Mouse (Mus musculus) hindbrain, embryonic 11.5 days (tissue): ENCODE measurements at regions not wholly inside any gene's neighbourhood (a gene's known extent, or its start where the extent isn't known, plus 50 kb on each side); places are given as distances from the start of the nearest gene placed in this dataset.

Experiments
- ATAC-seq: fragments of 200-750 bp; cut with Nextera tagmentation; 2 replicates; pipeline ENCODE4 v1.8.0; 2017; ENCODE audit warnings: mild to moderate bottlenecking, moderate TSS enrichment, moderate library complexity; ENCODE audit not compliant: low FRiP score
- DNase-seq: peaks from one replicate; pipeline ENCODE4 v3.0.0-alpha.2; 2015; ENCODE audit warnings: low spot score
- H3K27ac ChIP-seq: fragments of 300-500 bp; sonication (generic); 2 replicates; pipeline ENCODE4 v1.5.1; 2014; ENCODE audit warnings: mild to moderate bottlenecking, low read depth, low read length
- H3K27me3 ChIP-seq: fragments of 300-500 bp; sonication (generic); 2 replicates; pipeline ENCODE4 v1.6.1; 2014; ENCODE audit warnings: mild to moderate bottlenecking, low read length, moderate library complexity, mixed read lengths; ENCODE audit not compliant: control insufficient read depth, insufficient read depth
- H3K36me3 ChIP-seq: fragments of 300-500 bp; sonication (generic); 2 replicates; pipeline ENCODE4 v1.6.1; 2014; ENCODE audit warnings: mild to moderate bottlenecking, low read length, moderate library complexity, mixed read lengths; ENCODE audit not compliant: control insufficient read depth, insufficient read depth
- H3K4me1 ChIP-seq: fragments of 300-500 bp; sonication (generic); replicated peaks from 2 replicates; pipeline ENCODE4 v1.6.1; 2014; ENCODE audit warnings: low read length, mixed read lengths; ENCODE audit not compliant: control insufficient read depth, insufficient read depth
- H3K4me2 ChIP-seq: fragments of 300-500 bp; sonication (generic); replicated peaks from 2 replicates; pipeline ENCODE4 v1.6.1; 2014; ENCODE audit warnings: mild to moderate bottlenecking, low read depth, low read length
- H3K4me3 ChIP-seq: fragments of 300-500 bp; sonication (generic); 2 replicates; pipeline ENCODE4 v1.5.1; 2014; ENCODE audit warnings: low read depth, low read length
- H3K9ac ChIP-seq: fragments of 300-500 bp; sonication (generic); 2 replicates; pipeline ENCODE4 v1.6.1; 2014; ENCODE audit warnings: low read depth, low read length
- H3K9me3 ChIP-seq: fragments of 300-500 bp; sonication (generic); 2 replicates; pipeline ENCODE4 v1.6.1; 2016; ENCODE audit warnings: low read length; ENCODE audit not compliant: control insufficient read depth
- WGBS: fragments of 180-500 bp; shearing (Covaris S2); extraction: QIAGEN DNeasy Blood & Tissue Kit; methylation state at CpG from one replicate; pipeline ENCODE4 v1.1.7; 2014; 5-methylcytosine and 5-hydroxymethylcytosine counted together

GRCm38 (mm10) chr17:47149662-47150061 lies 139.3 kb upstream of the Ubr2 start:
- Histone ChIP-seq H3K9me3 (no peaks in the 10 kb centered on the region), H3K4me1 (peaks cover 3% of the 10 kb centered on the region), H3K27me3 (no peaks in the 10 kb centered on the region), H3K4me2 (no peak overlapping the region), H3K9ac (no peak overlapping the region), H3K27ac (no peak overlapping the region), H3K4me3 (no peak overlapping the region), H3K36me3 (no peaks in the 10 kb centered on the region)
- DNase-seq (no peak), ATAC-seq (no peak)
- WGBS, result 88% methylated on average over 13 of the region's 13 CpGs

GRCm38 (mm10) chr17:47149158-47149557 lies 138.8 kb upstream of the Ubr2 start:
- H3K4me3 ChIP-seq, result no peak overlapping the region
- H3K4me2 ChIP-seq, result no peak overlapping the region
- H3K9ac ChIP-seq, result no peak overlapping the region
- DNase-seq, result no peak
- no peak overlapping the region for H3K27ac ChIP-seq
- 88% methylated on average over 9 of the region's 9 CpGs for WGBS
- H3K36me3 ChIP-seq, result no peaks in the 10 kb centered on the region
- no peaks in the 10 kb centered on the region for H3K9me3 ChIP-seq
- peaks cover 3% of the 10 kb centered on the region for H3K4me1 ChIP-seq
- ATAC-seq, result no peak
- no peaks in the 10 kb centered on the region for H3K27me3 ChIP-seq

DNA sequence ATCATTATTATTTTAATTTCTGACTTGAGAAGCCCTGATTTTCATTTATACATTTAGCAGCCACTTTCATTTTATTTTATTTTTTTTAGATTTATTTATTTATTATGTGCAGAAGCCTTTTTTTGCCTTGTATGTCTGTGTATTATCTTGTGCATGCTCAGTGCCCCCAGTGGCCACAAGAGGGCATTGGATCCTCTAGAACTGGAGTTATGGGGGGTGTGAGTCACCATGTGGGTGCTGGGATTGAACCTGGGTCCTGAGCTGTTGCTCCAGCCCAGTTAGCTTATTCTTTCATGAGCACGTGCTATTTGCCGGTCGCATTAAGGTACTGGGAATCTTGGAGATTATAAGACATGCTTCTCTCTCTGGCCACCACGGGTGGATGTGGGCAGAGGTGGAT lies 136.3 kb upstream of the Ubr2 start:
- peak; percentile 30 for DNase-seq
- 91% methylated on average over 4 of the region's 4 CpGs for WGBS
- no peak for ATAC-seq
- Histone ChIP-seq H3K4me2 (no peak overlapping the region), H3K36me3 (no peaks in the 10 kb centered on the region), H3K4me1 (peaks cover 10% of the 10 kb centered on the region), H3K9ac (no peak overlapping the region), H3K9me3 (no peaks in the 10 kb centered on the region), H3K4me3 (no peak overlapping the region), H3K27ac (no peak overlapping the region), H3K27me3 (no peaks in the 10 kb centered on the region)

DNA sequence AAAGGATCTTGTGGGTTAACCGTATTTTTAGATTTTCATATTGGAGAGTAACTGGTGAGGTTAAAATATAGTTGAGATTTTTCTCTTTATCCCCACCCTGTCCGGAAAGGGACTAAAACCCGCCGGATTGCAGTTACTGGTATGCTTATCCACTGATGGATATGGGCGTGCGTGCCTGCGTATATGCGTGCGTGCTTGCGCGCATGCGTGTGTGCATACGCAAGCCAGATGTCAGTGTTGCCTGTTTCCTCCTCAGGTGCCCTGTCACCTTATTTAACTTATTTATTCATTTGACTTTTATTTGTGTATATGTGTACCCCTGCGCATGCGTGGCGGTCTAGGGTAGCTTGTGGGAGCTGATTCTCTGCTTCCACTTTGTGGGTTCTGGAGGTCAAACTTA lies 135.2 kb upstream of the Ubr2 start:
- DNase-seq (no peak), ATAC-seq (no peak)
- Histone ChIP-seq H3K9ac (no peak overlapping the region), H3K27me3 (no peaks in the 10 kb centered on the region), H3K36me3 (no peaks in the 10 kb centered on the region), H3K27ac (no peak overlapping the region), H3K4me1 (peaks cover 7% of the 10 kb centered on the region), H3K9me3 (no peaks in the 10 kb centered on the region), H3K4me3 (no peak overlapping the region), H3K4me2 (no peak overlapping the region)
- 98% methylated on average over 16 of the region's 16 CpGs for WGBS

DNA sequence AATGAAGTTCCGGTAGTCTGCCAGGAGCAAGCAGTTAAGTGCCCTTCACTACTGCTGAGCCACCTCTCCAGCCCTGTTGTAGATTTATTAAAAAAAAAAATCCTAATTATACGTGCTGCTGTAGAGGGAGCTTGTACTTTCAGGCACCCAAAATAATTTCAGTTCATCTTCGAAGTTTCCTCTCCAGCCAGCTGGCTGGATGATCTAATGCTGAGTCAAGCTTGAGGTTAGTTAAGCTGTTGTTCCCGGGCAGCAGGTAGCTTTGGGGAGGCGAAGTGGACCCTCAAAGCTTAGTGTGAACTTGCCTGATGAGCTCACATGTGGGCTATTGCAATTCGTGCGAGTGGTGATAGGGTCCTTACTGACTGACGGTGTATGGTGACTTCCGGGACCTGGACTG lies 134.6 kb upstream of the Ubr2 start:
- H3K9ac ChIP-seq, result no peak overlapping the region
- ATAC-seq (no peak), DNase-seq (no peak)
- peaks cover 7% of the 10 kb centered on the region for H3K4me1 ChIP-seq
- no peaks in the 10 kb centered on the region for H3K36me3 ChIP-seq
- H3K9me3 ChIP-seq, result no peaks in the 10 kb centered on the region
- H3K4me3 ChIP-seq, result no peak overlapping the region
- no peak overlapping the region for H3K4me2 ChIP-seq
- WGBS, result 91% methylated on average over 9 of the region's 9 CpGs
- no peak overlapping the region for H3K27ac ChIP-seq
- H3K27me3 ChIP-seq, result no peaks in the 10 kb centered on the region

GRCm38 (mm10) chr17:47144460-47144859 lies 134.1 kb upstream of the Ubr2 start:
- ATAC-seq, result no peak
- Histone ChIP-seq H3K4me2 (no peak overlapping the region), H3K9me3 (no peaks in the 10 kb centered on the region), H3K27me3 (no peaks in the 10 kb centered on the region), H3K4me1 (peaks cover 7% of the 10 kb centered on the region), H3K36me3 (no peaks in the 10 kb centered on the region), H3K27ac (no peak overlapping the region), H3K4me3 (no peak overlapping the region), H3K9ac (no peak overlapping the region)
- no peak for DNase-seq
- 88% methylated on average over 7 of the region's 7 CpGs for WGBS

- ATAC-seq (no peak), DNase-seq (no peak)
- H3K4me2 ChIP-seq, result no peak overlapping the region
- H3K27ac ChIP-seq, result no peak overlapping the region
- H3K36me3 ChIP-seq, result no peaks in the 10 kb centered on the region
- H3K9ac ChIP-seq, result no peak overlapping the region
- H3K27me3 ChIP-seq, result no peaks in the 10 kb centered on the region
- peaks cover 7% of the 10 kb centered on the region for H3K4me1 ChIP-seq
- WGBS, result 78% methylated on average over 7 of the region's 7 CpGs
- no peak overlapping the region for H3K4me3 ChIP-seq
- H3K9me3 ChIP-seq, result no peaks in the 10 kb centered on the region
Observed at GRCm38 (mm10) chr17:47143898-47144297, 133.5 kb upstream of the Ubr2 start.

DNA sequence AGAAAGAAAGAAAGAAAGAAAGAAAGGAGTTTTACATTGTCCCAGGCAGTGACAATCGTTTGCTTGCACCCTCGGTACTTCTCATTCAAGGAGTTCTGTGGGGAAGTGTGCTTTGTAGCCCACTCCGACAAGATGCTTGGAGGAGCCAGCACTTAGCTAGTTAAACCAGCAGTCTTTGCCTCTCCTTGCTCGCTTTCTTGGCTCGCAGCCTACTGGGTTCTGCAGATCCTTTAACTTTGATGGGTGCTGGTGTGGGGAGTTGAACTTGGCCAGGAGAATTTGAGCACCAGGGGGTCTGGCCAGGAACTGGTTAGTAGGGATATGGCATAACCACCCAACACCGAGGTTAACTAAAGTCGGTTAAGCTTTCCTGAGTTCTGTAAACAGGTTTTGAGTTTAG lies 132.5 kb upstream of the Ubr2 start:
- Histone ChIP-seq H3K27ac (no peak overlapping the region), H3K27me3 (no peaks in the 10 kb centered on the region), H3K4me1 (peaks cover 7% of the 10 kb centered on the region), H3K9me3 (no peaks in the 10 kb centered on the region), H3K36me3 (no peaks in the 10 kb centered on the region), H3K4me3 (peak overlapping the region; percentile 66; the same call in 1 of the 2 replicates), H3K4me2 (peak overlapping the region; percentile 95), H3K9ac (no peak overlapping the region)
- no peak for ATAC-seq
- WGBS, result 25% methylated on average over 7 of the region's 7 CpGs
- no peak for DNase-seq

- Histone ChIP-seq H3K9ac (peak overlapping the region; percentile 95), H3K9me3 (no peaks in the 10 kb centered on the region), H3K4me2 (peak overlapping the region; percentile 95), H3K4me1 (peaks cover 7% of the 10 kb centered on the region), H3K27ac (peak overlapping the region; percentile 99; the same call in 1 of the 2 replicates), H3K27me3 (no peaks in the 10 kb centered on the region), H3K4me3 (peak overlapping the region; percentile 66), H3K36me3 (no peaks in the 10 kb centered on the region)
- WGBS, result 3% methylated on average over 7 of the region's 7 CpGs
- ATAC-seq (no peak), DNase-seq (no peak)
Observed at GRCm38 (mm10) chr17:47142276-47142675, 131.9 kb upstream of the Ubr2 start.
